Mouse (Mus musculus): ENCODE data around the gene Serpinh1.
A peak's percentile ranks its signal among the peaks of the same experiment; 100 is the strongest.
"Not testable (repeated sequence)": the region's sequence is repeated elsewhere in the genome, so short reads cannot be mapped to it uniquely, and the experiment has no call there.

Gene Serpinh1

DNA sequence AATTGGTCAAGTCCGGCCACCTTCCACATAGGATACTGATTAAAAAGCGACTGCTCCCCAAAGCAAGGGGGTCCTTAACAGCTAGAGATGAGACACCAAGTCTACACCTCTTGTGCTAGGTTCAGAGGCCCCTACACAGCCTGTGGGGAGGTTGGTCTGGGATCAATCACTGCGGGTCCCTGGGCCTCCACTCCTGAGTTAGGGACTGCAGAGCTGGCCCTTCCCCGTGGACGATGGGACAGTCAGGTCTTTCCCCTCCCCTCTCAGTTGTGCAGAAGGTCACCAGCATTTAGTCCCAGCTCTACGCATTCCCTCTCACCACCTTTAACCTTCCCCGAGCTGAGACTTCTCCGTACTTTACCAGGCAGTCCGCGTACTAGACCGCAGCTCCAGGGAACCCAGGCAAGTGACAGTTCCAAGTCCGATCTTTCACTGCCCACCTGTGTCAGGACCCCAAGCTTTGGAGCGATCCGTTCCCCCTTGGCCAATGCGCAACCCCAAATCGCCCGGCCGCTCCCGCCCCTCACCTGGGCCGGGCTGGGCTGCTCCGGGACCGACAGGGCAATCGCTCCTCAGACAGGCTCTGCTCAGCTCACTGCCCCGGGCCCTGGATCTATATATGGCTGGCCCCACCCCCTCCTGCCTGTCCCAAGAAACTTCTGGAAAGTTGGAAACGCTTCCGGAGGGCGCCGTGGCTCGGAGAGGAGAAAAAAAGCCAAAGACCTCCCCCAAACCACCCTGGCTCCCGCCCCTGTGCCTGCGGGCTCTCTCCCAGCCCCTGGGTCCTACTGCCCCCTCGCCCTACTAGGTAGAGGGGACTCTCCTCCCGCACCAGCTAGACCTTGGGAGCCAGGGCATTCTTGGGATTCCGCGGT is at the start of gene Serpinh1:
TSS of gene Serpinh1 (minus strand) at position 714 of the 875 bp plus-strand sequence.
- DNase-seq, result peak; percentile 21

GRCm38 (mm10) chr7:99402477-99402876 is 49.4 kb upstream of the Serpinh1 start:
- no peak for DNase-seq

- no peak for DNase-seq
Measured at GRCm38 (mm10) chr7:99401373-99401772, 48.3 kb upstream of the Serpinh1 start.

DNA sequence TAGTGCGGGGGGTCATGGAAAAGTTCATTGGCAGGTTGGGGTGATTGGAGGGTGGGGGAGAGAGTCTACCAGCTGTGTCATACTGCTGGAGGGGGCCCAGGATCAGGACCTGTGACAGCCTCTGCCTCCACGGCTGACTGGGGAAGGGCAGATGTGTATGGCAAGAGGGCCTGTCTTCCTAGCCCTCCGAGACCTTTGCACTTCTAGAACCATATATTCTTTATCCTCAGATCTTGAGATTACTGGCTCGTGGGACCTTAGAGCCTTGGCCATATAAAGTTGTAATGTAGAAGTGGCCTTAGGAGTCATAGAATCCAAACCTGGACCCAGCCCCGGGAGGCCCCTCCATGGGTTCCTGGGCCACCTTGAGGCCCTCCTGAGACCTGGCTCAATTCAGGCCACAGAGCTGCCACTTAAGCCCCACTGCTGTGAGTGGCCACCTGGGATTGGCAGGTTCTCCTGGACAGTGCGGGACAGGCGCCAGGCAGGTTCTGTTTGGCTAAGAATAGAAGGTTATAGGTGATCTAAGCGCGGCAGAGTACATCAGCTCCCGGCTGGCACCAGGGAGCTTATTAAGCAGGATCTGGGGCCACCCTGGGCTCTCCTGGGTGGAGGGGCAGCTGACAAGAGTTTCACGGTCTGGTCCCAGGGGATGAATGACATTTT is 44.1 kb upstream of the Serpinh1 start:
- DNase-seq, result no peak

DNA sequence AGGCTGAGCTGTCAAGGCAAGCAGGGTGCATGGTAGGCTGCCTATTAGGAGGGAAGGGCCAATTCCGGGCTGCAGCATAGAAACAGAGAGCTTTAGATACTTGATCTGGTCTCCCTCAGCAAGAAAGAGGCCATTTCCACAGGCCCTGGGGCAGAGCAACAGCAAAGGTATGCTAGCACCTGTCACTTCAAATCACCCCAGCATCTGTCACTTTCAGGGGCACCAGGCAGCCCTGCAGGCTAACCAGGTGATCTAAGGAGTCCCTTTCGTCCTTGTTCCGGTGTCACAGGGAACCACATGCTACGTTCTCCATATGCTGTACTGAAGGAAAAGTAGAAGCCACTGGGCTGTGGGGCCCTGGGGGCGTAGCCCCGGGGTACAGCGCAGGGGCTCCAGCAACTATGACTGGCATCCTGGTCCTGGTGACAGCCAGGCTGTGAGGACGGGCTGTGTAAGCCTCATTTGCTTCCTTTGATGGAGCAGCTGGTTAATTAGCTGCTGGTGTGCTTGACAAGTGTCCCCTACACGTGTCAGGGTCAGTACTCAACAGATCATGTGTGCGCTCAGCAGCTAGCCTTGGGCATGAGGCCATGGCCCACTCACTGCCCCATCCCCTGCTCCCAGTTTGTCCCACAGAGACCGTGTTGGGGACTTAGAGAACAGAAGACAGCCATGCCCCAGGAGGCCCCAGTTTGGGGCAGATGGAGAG is 43.0 kb upstream of the Serpinh1 start:
- no peak for DNase-seq

- no peak for DNase-seq
Measured at GRCm38 (mm10) chr7:99395385-99395784, 42.3 kb upstream of the Serpinh1 start.

- peak; percentile 63 for DNase-seq
Measured at GRCm38 (mm10) chr7:99393711-99394325, 40.8 kb upstream of the Serpinh1 start.

GRCm38 (mm10) chr7:99392696-99393095 is 39.7 kb upstream of the Serpinh1 start:
- DNase-seq, result no peak

GRCm38 (mm10) chr7:99390559-99390958 is 37.5 kb upstream of the Serpinh1 start:
- no peak for DNase-seq

DNA sequence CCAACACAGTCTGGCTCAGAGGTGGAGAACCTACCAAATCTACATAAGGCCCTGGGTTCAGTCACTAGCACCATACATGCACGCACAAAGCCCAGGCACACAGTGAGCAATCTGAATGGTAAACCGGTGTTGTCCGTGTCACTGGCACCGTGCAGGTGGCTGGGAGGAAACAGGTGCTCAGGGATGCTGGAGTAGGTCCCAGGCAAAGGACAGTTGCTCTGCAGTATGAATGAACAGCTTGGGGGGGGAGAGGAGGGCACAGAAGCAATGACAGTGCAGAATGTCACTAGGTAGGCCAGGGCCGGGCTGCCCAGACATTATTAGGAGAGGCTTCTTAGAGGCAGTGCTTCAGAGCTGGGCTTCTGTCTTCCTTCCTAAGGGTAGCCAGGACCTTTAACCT is 34.3 kb upstream of the Serpinh1 start:
- no peak for DNase-seq

GRCm38 (mm10) chr7:99386811-99387210 is 33.8 kb upstream of the Serpinh1 start:
- no peak for DNase-seq

DNA sequence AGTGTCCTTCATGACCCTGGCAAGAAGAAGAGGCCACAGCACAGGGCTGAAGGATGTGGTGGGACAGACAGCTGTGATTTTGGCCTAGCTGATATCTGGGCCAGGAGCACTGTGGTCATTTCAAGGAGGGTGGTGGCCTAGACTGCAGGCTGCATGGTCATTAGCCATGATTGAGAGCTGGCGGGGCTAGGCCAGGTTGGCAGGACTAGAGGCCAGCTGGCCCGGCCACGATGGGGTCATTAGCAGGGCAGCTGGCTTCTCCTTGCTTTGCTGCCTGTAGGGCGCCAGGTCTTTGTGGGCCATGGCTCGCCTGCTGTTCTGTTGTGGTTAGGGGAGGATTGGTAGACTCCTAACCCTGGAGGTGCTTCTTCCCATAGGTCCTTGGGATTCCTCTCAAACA is 33.0 kb upstream of the Serpinh1 start:
- no peak for DNase-seq

DNA sequence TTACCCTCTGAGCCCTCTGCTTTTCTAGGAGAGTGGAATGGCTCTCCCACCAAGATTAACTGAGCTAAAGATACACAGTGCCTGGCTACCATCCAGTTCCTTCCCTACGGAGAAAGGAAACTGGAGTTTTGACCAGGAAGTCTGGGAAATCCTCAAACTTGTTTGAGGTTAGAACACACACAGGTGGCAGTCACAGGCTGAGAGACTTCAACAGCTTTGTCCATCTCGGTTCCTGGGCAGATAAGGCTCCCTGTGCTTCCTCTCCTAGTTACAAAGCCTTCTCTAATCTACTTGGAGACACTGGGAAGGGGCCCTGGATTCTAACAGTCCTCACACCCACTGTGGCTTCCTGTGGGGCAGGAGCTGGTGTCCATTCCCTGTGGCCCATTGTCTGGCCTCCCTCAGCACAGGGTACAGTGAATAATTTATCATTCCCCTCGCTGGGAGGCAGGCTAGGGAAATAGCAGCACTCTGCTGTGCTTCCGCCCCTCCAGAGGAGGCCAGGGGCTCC is 31.1 kb upstream of the Serpinh1 start:
- no peak for DNase-seq

DNA sequence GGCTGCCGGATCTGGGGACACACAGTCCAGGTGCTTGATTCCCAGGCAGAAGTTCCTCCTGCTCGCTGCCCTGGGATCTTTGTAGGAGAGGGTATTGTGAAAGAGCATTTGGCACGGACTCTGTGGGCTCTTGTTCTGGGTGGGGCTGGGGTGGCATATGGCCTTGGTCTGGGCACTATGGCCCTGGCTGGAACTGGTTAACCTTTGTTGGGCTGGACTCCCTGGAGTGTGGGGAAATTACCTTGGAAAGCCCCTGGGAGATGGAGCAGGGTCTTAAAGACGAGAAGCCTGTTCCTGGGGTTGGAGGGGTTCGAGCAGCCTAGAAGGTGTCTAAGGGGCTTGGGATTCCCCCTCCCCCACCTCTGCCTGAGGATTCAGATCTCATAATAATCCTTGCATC is 30.2 kb upstream of the Serpinh1 start:
- DNase-seq, result no peak

- no peak for DNase-seq
Measured at GRCm38 (mm10) chr7:99382088-99383000, 29.3 kb upstream of the Serpinh1 start.

- peak; percentile 99 for DNase-seq
Measured at GRCm38 (mm10) chr7:99381214-99382087, 28.4 kb upstream of the Serpinh1 start, which contains the start of gene Gdpd5. Gene Gdpd5 (plus strand): TSS chr7:99381414.

DNA sequence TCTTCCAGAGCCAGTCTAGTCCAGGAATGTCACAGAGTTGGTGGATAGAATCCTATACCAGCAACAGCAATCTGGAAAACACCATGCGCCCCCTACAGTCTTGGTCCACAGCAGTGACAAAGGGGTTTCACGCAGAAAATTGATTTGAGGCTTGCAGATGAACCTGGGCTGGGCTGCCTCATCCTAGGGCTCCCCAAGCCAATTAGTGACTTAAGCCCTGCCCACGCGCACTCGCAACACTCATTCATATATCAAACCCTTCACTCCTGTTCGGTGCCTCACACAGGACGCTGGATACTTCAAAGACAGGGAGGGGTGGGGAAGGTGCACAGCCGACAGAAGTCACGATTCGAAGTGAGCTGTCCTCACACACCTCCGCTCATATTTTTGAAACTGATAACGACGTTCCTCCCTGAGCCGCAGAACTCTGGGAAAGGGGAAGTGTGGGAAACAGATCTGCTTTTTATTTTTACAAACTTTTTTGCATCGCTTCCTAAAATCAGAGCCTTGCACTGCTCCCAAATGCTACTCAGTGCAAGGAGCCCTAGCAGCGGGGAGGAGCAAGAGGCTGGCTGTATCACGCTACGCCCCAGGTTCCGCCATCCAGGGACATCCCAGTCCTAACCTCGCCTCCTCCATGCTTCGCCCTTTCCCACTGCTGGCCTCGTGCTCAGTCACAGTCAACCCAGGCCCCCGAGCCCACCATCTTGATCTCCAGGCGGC is 27.6 kb upstream of the Serpinh1 start:
- DNase-seq, result peak; percentile 47

DNA sequence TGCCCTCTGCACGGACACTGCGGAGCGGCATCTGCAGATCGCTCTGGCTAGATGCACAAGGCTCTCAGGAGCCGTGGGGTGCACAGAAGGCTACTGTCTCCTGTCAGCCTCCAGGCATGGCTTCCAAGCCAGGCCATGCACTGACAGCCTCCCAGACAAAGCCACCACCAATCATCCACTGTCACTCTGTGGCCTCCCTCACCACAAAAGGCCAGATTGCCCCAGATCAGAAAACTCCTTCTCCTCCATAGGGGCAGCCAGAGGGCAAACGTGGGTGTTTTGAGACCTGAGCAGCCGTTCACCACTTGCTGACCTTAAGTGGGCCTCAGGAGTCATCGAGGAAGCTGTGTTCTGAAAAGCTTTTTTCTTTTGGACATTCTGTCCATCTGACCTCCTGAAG is 25.8 kb upstream of the Serpinh1 start:
- no peak for DNase-seq

DNA sequence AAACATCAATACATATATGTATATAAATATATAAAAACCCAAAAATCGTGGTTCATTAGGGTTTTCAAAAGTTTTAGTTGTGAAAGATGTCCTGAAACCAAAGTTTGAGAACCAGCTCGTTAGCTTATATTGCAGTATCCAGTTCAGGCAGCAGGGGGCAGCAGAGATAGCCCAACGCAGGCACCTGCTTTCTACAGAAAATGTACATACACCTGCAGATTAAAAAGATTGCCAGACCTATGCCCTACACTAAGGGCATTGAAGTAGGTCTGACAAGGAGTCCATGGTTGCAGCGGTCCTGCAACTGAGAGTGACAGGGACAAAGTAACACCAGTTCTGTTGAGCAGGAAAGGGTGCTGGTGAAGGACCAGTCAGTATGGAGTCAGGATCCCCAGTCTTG is 22.4 kb upstream of the Serpinh1 start:
- peak; percentile 66 for DNase-seq

- DNase-seq, result not testable (repeated sequence)
Measured at GRCm38 (mm10) chr7:99374325-99374724, 21.3 kb upstream of the Serpinh1 start.
